Mouse (Mus musculus): ENCODE measurements around the gene Sox4.

GRCm38 (mm10) chr13:28950623-28951491 is 2.7 kb downstream of the Sox4 start:
- TF ChIP-seq CTCF (IDR thresholded peaks at IDR 0.05) (0 out of 2 replicates have a peak, but pooled peaks have one; percentile 1), POLR2A (IDR thresholded peaks at IDR 0.05; ENCODE audit: insufficient read depth, low read depth, low read length) (no peak), EP300 (IDR thresholded peaks at IDR 0.05; ENCODE audit: insufficient read depth, low read depth, low read length) (no peak)
